Mouse (Mus musculus) erythroblast, embryonic 14.5 days (primary cell): ENCODE measurements around the gene Cep85l.

Experiments
- GATA1 ChIP-seq: IDR thresholded peaks from 2 replicates; pipeline ENCODE4 v1.6.1; 2012; ENCODE audit warnings: low read length, inconsistent platforms, mixed read lengths
- TAL1 ChIP-seq: IDR thresholded peaks from 3 replicates; pipeline ENCODE4 v1.6.1; 2012; ENCODE audit warnings: low read length, inconsistent platforms, mixed read lengths

GRCm38 (mm10) chr10:53407422-53407821 is 27.7 kb upstream of the Cep85l start:
- TF ChIP-seq TAL1 (no peak), GATA1 (no peak)
